Mouse (Mus musculus) frontal cortex, adult 2 months (tissue): Measurements from ENCODE around the gene Chmp6. TPM values are rescaled to one million over a fixed set of nuclear protein-coding genes. Genes with fewer than 3 reads are reported as not detected.

ENCODE experiments used
- DNase-seq, 2 experiments: peaks; one replicate each; pipeline ENCODE4 v3.0.0; 2022; ENCODE audit warnings: low spot score in 1 of 2; ENCODE audit errors: extremely low spot score in 1 of 2
- polyA plus RNA-seq: library from polyadenylated mRNA; depleted of rRNA; stranded (reverse); fragments of >200 nt; gene quantifications from 2 replicates; pipeline ENCODE4 v1.2.3, GENCODE M21; 2012; rRNA removed

Gene Chmp6
- polyA plus RNA-seq = 42.3 and 45.3 TPM in 2 replicates

GRCm38 (mm10) chr11:119913291-119913934 is at the start of gene Chmp6:
Gene Chmp6 (plus strand): TSS chr11:119913441.
- peak in 1 of 2 experiments; percentile 95 for DNase-seq

- DNase-seq = no peak
Measured at GRCm38 (mm10) chr11:119866837-119867236, 46.4 kb upstream of the Chmp6 start.

- no peak for DNase-seq
Measured at GRCm38 (mm10) chr11:119868138-119868537, 45.1 kb upstream of the Chmp6 start.

- peak in 1 of 2 experiments; percentile 41 for DNase-seq
Measured at GRCm38 (mm10) chr11:119868556-119868955, 44.7 kb upstream of the Chmp6 start.

GRCm38 (mm10) chr11:119871141-119871540 is 42.1 kb upstream of the Chmp6 start:
- no peak for DNase-seq

GRCm38 (mm10) chr11:119873643-119874042 is 39.6 kb upstream of the Chmp6 start:
- no peak for DNase-seq

GRCm38 (mm10) chr11:119874841-119875240 is 38.4 kb upstream of the Chmp6 start:
- DNase-seq = no peak

GRCm38 (mm10) chr11:119875685-119876084 is 37.6 kb upstream of the Chmp6 start:
- no peak for DNase-seq

GRCm38 (mm10) chr11:119877124-119877523 is 36.1 kb upstream of the Chmp6 start:
- no peak for DNase-seq

- no peak for DNase-seq
Measured at GRCm38 (mm10) chr11:119879573-119879972, 33.7 kb upstream of the Chmp6 start.

- DNase-seq = no peak
Measured at GRCm38 (mm10) chr11:119883646-119884045, 29.6 kb upstream of the Chmp6 start.

- no peak for DNase-seq
Measured at GRCm38 (mm10) chr11:119889966-119890365, 23.3 kb upstream of the Chmp6 start.

GRCm38 (mm10) chr11:119891601-119892215 is 21.5 kb upstream of the Chmp6 start:
- DNase-seq = no peak

- DNase-seq = no peak
Measured at GRCm38 (mm10) chr11:119893667-119894236, 19.5 kb upstream of the Chmp6 start.

GRCm38 (mm10) chr11:119894634-119895033 is 18.6 kb upstream of the Chmp6 start:
- DNase-seq = no peak

- peak in 1 of 2 experiments; percentile 29 for DNase-seq
Measured at GRCm38 (mm10) chr11:119897041-119897440, 16.2 kb upstream of the Chmp6 start.

GRCm38 (mm10) chr11:119898976-119899375 is 14.3 kb upstream of the Chmp6 start:
- DNase-seq = no peak

- no peak for DNase-seq
Measured at GRCm38 (mm10) chr11:119901174-119901573, 12.1 kb upstream of the Chmp6 start.

- DNase-seq = no peak
Measured at GRCm38 (mm10) chr11:119902891-119903290, 10.3 kb upstream of the Chmp6 start.

- peak in 1 of 2 experiments; percentile 88 for DNase-seq
Measured at GRCm38 (mm10) chr11:119904621-119905286, 8.5 kb upstream of the Chmp6 start.

- DNase-seq = peak in 1 of 2 experiments; percentile 48
Measured at GRCm38 (mm10) chr11:119905794-119906193, 7.4 kb upstream of the Chmp6 start.
